Comparison of ENCODE assay signal across 8 mouse cellular contexts in genomic region chr12:112928401-112929241, GRCm38 (mm10). TPM values are rescaled to one million over a fixed set of nuclear protein-coding genes. Genes with fewer than 3 reads are reported as not detected.
DNase-seq lines count a peak whose midpoint lies in the region; ATAC-seq and TF ChIP-seq lines count a peak whose summit lies in the region.

No protein-coding gene starts in this region.

- H3K9ac ChIP-seq in forebrain, embryonic 15.5 days (replicated peaks): peak overlapping the region; percentile 68
- peak overlapping the region; percentile 65 for H3K9ac ChIP-seq in intestine, embryonic 16.5 days (ENCODE audit: low read depth, low read length)
- H3K9ac ChIP-seq in liver, embryonic 14.5 days (replicated peaks): no peak overlapping the region
- peak overlapping the region; percentile 83 for H3K9ac ChIP-seq in neural tube, embryonic 14.5 days (replicated peaks; ENCODE audit: low read depth, low read length)

- H3K27ac ChIP-seq in forebrain, embryonic 15.5 days (replicated peaks): peak overlapping the region; percentile 72
- 0 out of 2 replicates have a peak overlapping the region, but pooled peaks have one; percentile 14 for H3K27ac ChIP-seq in intestine, embryonic 16.5 days (ENCODE audit: low read length)
- H3K27ac ChIP-seq in liver, embryonic 14.5 days: no peak overlapping the region
- H3K27ac ChIP-seq in neural tube, embryonic 14.5 days (ENCODE audit: low read depth, low read length): peak overlapping the region; percentile 86

- peaks cover 3% of the 10 kb centered on the region; the same call in 1 of the 2 replicates for H3K9me3 ChIP-seq in erythroblast, embryonic 14.5 days (ENCODE audit: control insufficient read depth, low read length)
- H3K9me3 ChIP-seq in forebrain, embryonic 15.5 days: no peaks in the 10 kb centered on the region
- H3K9me3 ChIP-seq in intestine, embryonic 16.5 days (ENCODE audit: control insufficient read depth, low read length): no peaks in the 10 kb centered on the region
- no peaks in the 10 kb centered on the region for H3K9me3 ChIP-seq in liver, embryonic 14.5 days (ENCODE audit: control insufficient read depth, low read length)
- H3K9me3 ChIP-seq in neural tube, embryonic 14.5 days (ENCODE audit: control insufficient read depth, low read length): no peaks in the 10 kb centered on the region

- peak overlapping the region; percentile 29 for H3K4me3 ChIP-seq in erythroblast, embryonic 14.5 days (replicated peaks)
- H3K4me3 ChIP-seq in forebrain, embryonic 15.5 days: peak overlapping the region; percentile 75
- peak overlapping the region; percentile 62 for H3K4me3 ChIP-seq in intestine, embryonic 16.5 days (ENCODE audit: low read length)
- peak overlapping the region in 1 of 2 experiments; percentile 41; a peak in 3 of 4 replicates for H3K4me3 ChIP-seq in liver, embryonic 14.5 days (ENCODE audit: insufficient read depth in 1 of 2, low read depth in 2 of 2, low read length in 2 of 2)
- peak overlapping the region; percentile 67 for H3K4me3 ChIP-seq in neural tube, embryonic 14.5 days (ENCODE audit: low read depth, low read length)

- TF ChIP-seq CTCF in liver, embryonic 14.5 days (IDR thresholded peaks at IDR 0.05; ENCODE audit: low read depth): no peak

- peaks cover 73% of the 10 kb centered on the region for H3K27me3 ChIP-seq in erythroblast, embryonic 14.5 days (ENCODE audit: control insufficient read depth)
- peaks cover 29% of the 10 kb centered on the region; the same call in 1 of the 2 replicates for H3K27me3 ChIP-seq in forebrain, embryonic 15.5 days
- peaks cover 41% of the 10 kb centered on the region for H3K27me3 ChIP-seq in intestine, embryonic 16.5 days (replicated peaks; ENCODE audit: control insufficient read depth, insufficient read depth, low read length)
- H3K27me3 ChIP-seq in liver, embryonic 14.5 days (ENCODE audit: control insufficient read depth, insufficient read depth, low read length): peaks cover 46% of the 10 kb centered on the region
- H3K27me3 ChIP-seq in neural tube, embryonic 14.5 days (ENCODE audit: control insufficient read depth, insufficient read depth, low read length): no peaks in the 10 kb centered on the region; the same call in 1 of the 2 replicates

- DNase-seq in Muller cell, postnatal 12 days (ENCODE audit: inconsistent ontology term): peak; percentile 37
- DNase-seq in liver, embryonic 14.5 days (ENCODE audit: low read depth in 3 of 3, low spot score in 3 of 3): no peak
- DNase-seq in urinary bladder, postnatal 25 days (ENCODE audit: low spot score): peak; percentile 69

- peaks cover 7% of the 10 kb centered on the region for H3K4me1 ChIP-seq in erythroblast, embryonic 14.5 days (ENCODE audit: control insufficient read depth)
- H3K4me1 ChIP-seq in forebrain, embryonic 15.5 days: peaks cover 26% of the 10 kb centered on the region
- peaks cover 28% of the 10 kb centered on the region for H3K4me1 ChIP-seq in intestine, embryonic 16.5 days (ENCODE audit: control insufficient read depth, insufficient read depth, low read length)
- no peaks in the 10 kb centered on the region for H3K4me1 ChIP-seq in liver, embryonic 14.5 days (replicated peaks; ENCODE audit: control insufficient read depth in 2 of 2, insufficient read depth in 2 of 2, low read length in 1 of 2)
- peaks cover 10% of the 10 kb centered on the region; the same call in 1 of the 2 replicates for H3K4me1 ChIP-seq in neural tube, embryonic 14.5 days (ENCODE audit: control insufficient read depth, insufficient read depth, low read length)

- H3K36me3 ChIP-seq in erythroblast, embryonic 14.5 days (ENCODE audit: control insufficient read depth): no peaks in the 10 kb centered on the region
- H3K36me3 ChIP-seq in forebrain, embryonic 15.5 days: no peaks in the 10 kb centered on the region
- no peaks in the 10 kb centered on the region for H3K36me3 ChIP-seq in intestine, embryonic 16.5 days (ENCODE audit: control insufficient read depth, insufficient read depth, low read length)
- no peaks in the 10 kb centered on the region for H3K36me3 ChIP-seq in liver, embryonic 14.5 days (replicated peaks; ENCODE audit: control insufficient read depth, insufficient read depth, low read depth)
- H3K36me3 ChIP-seq in neural tube, embryonic 14.5 days (ENCODE audit: control insufficient read depth, insufficient read depth, low read length): no peaks in the 10 kb centered on the region

- no peak for ATAC-seq in erythroblast, adult 5-6 weeks (replicated peaks; ENCODE audit: low FRiP score, poor library complexity, severe bottlenecking)
- peak; percentile 51 for ATAC-seq in forebrain, embryonic 15.5 days (replicated peaks)
- ATAC-seq in intestine, embryonic 16.5 days: peak; percentile 43
- peak; percentile 17; the same call in 1 of the 2 replicates for ATAC-seq in liver, embryonic 14.5 days (ENCODE audit: insufficient read depth)
- peak; percentile 61 for ATAC-seq in neural tube, embryonic 14.5 days (ENCODE audit: low read depth)

- TF ChIP-seq EP300 in liver, embryonic 14.5 days (IDR thresholded peaks at IDR 0.05; ENCODE audit: low read depth): no peak

- under 1% methylated on average over 121 of the region's 124 CpGs for WGBS in forebrain, embryonic 15.5 days
- 2% methylated on average over 121 of the region's 124 CpGs for WGBS in intestine, embryonic 16.5 days
- WGBS in liver, embryonic 14.5 days (ENCODE audit: insufficient replicate concordance): 3% methylated on average over 111 of the region's 124 CpGs
- WGBS in neural tube, embryonic 14.5 days: 3% methylated on average over 94 of the region's 124 CpGs

- H3K4me2 ChIP-seq in forebrain, embryonic 15.5 days (replicated peaks): peak overlapping the region; percentile 89
- peak overlapping the region; percentile 95 for H3K4me2 ChIP-seq in intestine, embryonic 16.5 days (ENCODE audit: low read depth, low read length)
- H3K4me2 ChIP-seq in liver, embryonic 14.5 days (ENCODE audit: low read depth): peak overlapping the region; percentile 55
- peak overlapping the region; percentile 77 for H3K4me2 ChIP-seq in neural tube, embryonic 14.5 days (ENCODE audit: low read depth, low read length)

RNA-seq across cellular contexts. Expression of gene Jag2, which starts 1.0 kb away (rescaled TPM):
- 0.03 TPM in 1 of 2 replicates, not detected in the other for polyA plus RNA-seq in erythroblast, embryonic 14.5 days (2012)
- total RNA-seq in erythroblast, adult 5-6 weeks (2015; ENCODE audit: low replicate concordance): not detected in 2 replicates
- total RNA-seq in erythroblast, adult 5-6 weeks (2017; ENCODE audit: low replicate concordance): not detected in 2 replicates
- polyA plus RNA-seq in forebrain, embryonic 15.5 days (2015; fragmentation: Nextera tagmentation; extraction: Ambion mirVana): 8.3 and 9.1 TPM in 2 replicates
- 2.2 and 2.4 TPM in 2 replicates for polyA plus RNA-seq in intestine, embryonic 16.5 days (2015; fragmentation: Nextera tagmentation; extraction: Ambion mirVana)
- 0.41 and 0.51 TPM in 2 replicates for polyA plus RNA-seq in liver, embryonic 14.5 days (2012; rRNA removed)
- polyA plus RNA-seq in liver, embryonic 14.5 days (2014; fragmentation: Nextera tagmentation; extraction: Ambion mirVana): 0.09 and 0.11 TPM in 2 replicates
- 14.0 and 17.2 TPM in 2 replicates for polyA plus RNA-seq in neural tube, embryonic 14.5 days (2014; fragmentation: Nextera tagmentation; extraction: Ambion mirVana)

RNA-seq across cellular contexts. Expression of gene Nudt14, which starts 13.3 kb away (rescaled TPM):
- polyA plus RNA-seq in erythroblast, embryonic 14.5 days (2012): 0.86 and 0.87 TPM in 2 replicates
- 2.7 TPM in 1 of 2 replicates, not detected in the other for total RNA-seq in erythroblast, adult 5-6 weeks (2015; ENCODE audit: low replicate concordance)
- total RNA-seq in erythroblast, adult 5-6 weeks (2017; ENCODE audit: low replicate concordance): 1.1 TPM in 1 of 2 replicates, not detected in the other
- 59.0 and 63.2 TPM in 2 replicates for polyA plus RNA-seq in forebrain, embryonic 15.5 days (2015; fragmentation: Nextera tagmentation; extraction: Ambion mirVana)
- polyA plus RNA-seq in intestine, embryonic 16.5 days (2015; fragmentation: Nextera tagmentation; extraction: Ambion mirVana): 100 and 102 TPM in 2 replicates
- polyA plus RNA-seq in liver, embryonic 14.5 days (2012; rRNA removed): 6.3 and 7.5 TPM in 2 replicates
- 16.9 and 18.4 TPM in 2 replicates for polyA plus RNA-seq in liver, embryonic 14.5 days (2014; fragmentation: Nextera tagmentation; extraction: Ambion mirVana)
- polyA plus RNA-seq in neural tube, embryonic 14.5 days (2014; fragmentation: Nextera tagmentation; extraction: Ambion mirVana): 57.1 and 64.1 TPM in 2 replicates

RNA-seq across cellular contexts. Expression of gene Btbd6, which starts 47.7 kb away (rescaled TPM):
- 1.5 and 2.6 TPM in 2 replicates for polyA plus RNA-seq in erythroblast, embryonic 14.5 days (2012)
- 2.3 TPM in 1 of 2 replicates, not detected in the other for total RNA-seq in erythroblast, adult 5-6 weeks (2015; ENCODE audit: low replicate concordance)
- 1.9 and 2.9 TPM in 2 replicates for total RNA-seq in erythroblast, adult 5-6 weeks (2017; ENCODE audit: low replicate concordance)
- polyA plus RNA-seq in forebrain, embryonic 15.5 days (2015; fragmentation: Nextera tagmentation; extraction: Ambion mirVana): 46.1 and 48.1 TPM in 2 replicates
- 20.2 and 20.9 TPM in 2 replicates for polyA plus RNA-seq in intestine, embryonic 16.5 days (2015; fragmentation: Nextera tagmentation; extraction: Ambion mirVana)
- polyA plus RNA-seq in liver, embryonic 14.5 days (2012; rRNA removed): 4.1 and 5.5 TPM in 2 replicates
- polyA plus RNA-seq in liver, embryonic 14.5 days (2014; fragmentation: Nextera tagmentation; extraction: Ambion mirVana): 3.3 and 4.6 TPM in 2 replicates
- 48.1 and 55.5 TPM in 2 replicates for polyA plus RNA-seq in neural tube, embryonic 14.5 days (2014; fragmentation: Nextera tagmentation; extraction: Ambion mirVana)

Comparison
In these comparisons a context has a peak if more than half of its experiments do, and no peak if none do; other contexts are left out.
1. DNase-seq: peak in Muller cell, postnatal 12 days (single experiment) and urinary bladder, postnatal 25 days (single experiment); none in liver, embryonic 14.5 days (0 of 3).
2. Peak in every context shown above with its lines, with median percentiles within 50 percentile points of each other: H3K4me2 ChIP-seq.